Mouse (Mus musculus) ES-Bruce4 (cell line): ENCODE results near the gene 1110017D15Rik. TPM values are rescaled to one million over a fixed set of nuclear protein-coding genes. Genes with fewer than 3 reads are reported as not detected.
A peak's percentile ranks its signal among the peaks of the same experiment; 100 is the strongest.

Experiments used
- H3K27ac ChIP-seq: 2 replicates; pipeline ENCODE4 v1.5.1; 2012; ENCODE audit warnings: low read length, inconsistent platforms; ENCODE audit not compliant: insufficient read depth
- H3K27me3 ChIP-seq: 2 replicates; pipeline ENCODE4 v1.6.1; 2012; ENCODE audit warnings: mild to moderate bottlenecking, low read length, inconsistent platforms; ENCODE audit not compliant: control insufficient read depth, poor library complexity, insufficient read depth, severe bottlenecking
- H3K36me3 ChIP-seq: 2 replicates; pipeline ENCODE4 v1.6.1; 2012; ENCODE audit warnings: inconsistent platforms, mild to moderate bottlenecking, low read length, moderate library complexity; ENCODE audit not compliant: control insufficient read depth, poor library complexity, insufficient read depth, severe bottlenecking
- H3K4me1 ChIP-seq: one replicate; pipeline ENCODE4 v1.8.1; 2011; ENCODE audit warnings: low read length; ENCODE audit not compliant: control insufficient read depth, insufficient read depth
- H3K4me3 ChIP-seq: 2 replicates; pipeline ENCODE4 v1.5.1; 2011; ENCODE audit warnings: low read depth, mild to moderate bottlenecking, low read length
- H3K9ac ChIP-seq: 2 replicates; pipeline ENCODE4 v1.6.1; 2012; ENCODE audit warnings: low read depth, mild to moderate bottlenecking, inconsistent platforms; ENCODE audit not compliant: poor library complexity, severe bottlenecking
- H3K9me3 ChIP-seq: replicated peaks from 2 replicates; pipeline ENCODE4 v1.6.1; 2012; ENCODE audit warnings: mild to moderate bottlenecking, low read length, inconsistent platforms; ENCODE audit not compliant: control insufficient read depth, poor library complexity, insufficient read depth, severe bottlenecking
- CTCF ChIP-seq: IDR thresholded peaks from one replicate; pipeline ENCODE4 v1.8.1; 2011; ENCODE audit warnings: low read depth, low read length
- EP300 ChIP-seq: IDR thresholded peaks from 2 replicates; pipeline ENCODE4 v1.6.1; 2011; ENCODE audit warnings: low read depth, low read length; ENCODE audit not compliant: insufficient read depth
- POLR2A ChIP-seq: IDR thresholded peaks from one replicate; pipeline ENCODE4 v1.8.1; 2011; ENCODE audit warnings: low read length; ENCODE audit not compliant: insufficient read depth
- polyA plus RNA-seq: library from polyadenylated mRNA; stranded (reverse); fragments of >200 nt; gene quantifications from 2 replicates; pipeline ENCODE4 v1.2.4, GENCODE M21; 2011; ENCODE audit warnings: low read depth; ENCODE audit not compliant: missing spikeins, insufficient read depth, insufficient read length

1110017D15Rik gene
- polyA plus RNA-seq, 1 experiment, result not detected

- H3K9ac ChIP-seq, result peak overlapping the region; percentile 0; the same call in 1 of the 2 replicates
- no peak overlapping the region for H3K27ac ChIP-seq
Observed at GRCm38 (mm10) chr4:41497995-41498845, 18.9 kb downstream of the 1110017D15Rik start.

GRCm38 (mm10) chr4:41497579-41497978, 19.6 kb downstream of the 1110017D15Rik start:
- Histone ChIP-seq H3K4me1 (peaks cover 2% of the 10 kb centered on the region), H3K27me3 (no peaks in the 10 kb centered on the region), H3K9ac (0 out of 2 replicates have a peak overlapping the region, but pooled peaks have one; percentile 0), H3K36me3 (no peaks in the 10 kb centered on the region), H3K27ac (no peak overlapping the region), H3K9me3 (no peaks in the 10 kb centered on the region), H3K4me3 (peak overlapping the region; percentile 51)
- TF ChIP-seq CTCF (peak; percentile 59), POLR2A (no peak)

More at GRCm38 (mm10) chr4:41497995-41498845, 18.9 kb downstream of the 1110017D15Rik start:
- H3K4me3 ChIP-seq, result peak overlapping the region; percentile 51
- peaks cover 2% of the 10 kb centered on the region for H3K4me1 ChIP-seq
- H3K9me3 ChIP-seq, result no peaks in the 10 kb centered on the region
- H3K27me3 ChIP-seq, result no peaks in the 10 kb centered on the region
- TF ChIP-seq EP300, result no peak
- no peak for TF ChIP-seq POLR2A
- no peak for TF ChIP-seq CTCF
- no peaks in the 10 kb centered on the region for H3K36me3 ChIP-seq

GRCm38 (mm10) chr4:41497046-41497445, 20.1 kb downstream of the 1110017D15Rik start:
- no peak for TF ChIP-seq POLR2A
- Histone ChIP-seq H3K27me3 (no peaks in the 10 kb centered on the region), H3K9me3 (no peaks in the 10 kb centered on the region), H3K36me3 (no peaks in the 10 kb centered on the region), H3K4me1 (peaks cover 2% of the 10 kb centered on the region), H3K4me3 (no peak overlapping the region), H3K27ac (no peak overlapping the region), H3K9ac (no peak overlapping the region)

- H3K36me3 ChIP-seq, result no peaks in the 10 kb centered on the region
- H3K9ac ChIP-seq, result no peak overlapping the region
- no peaks in the 10 kb centered on the region for H3K27me3 ChIP-seq
- H3K27ac ChIP-seq, result no peak overlapping the region
- H3K4me1 ChIP-seq, result peaks cover 2% of the 10 kb centered on the region
- H3K4me3 ChIP-seq, result no peak overlapping the region
- no peak for TF ChIP-seq EP300
- no peak for TF ChIP-seq CTCF
- TF ChIP-seq POLR2A, result no peak
- no peaks in the 10 kb centered on the region for H3K9me3 ChIP-seq
Observed at GRCm38 (mm10) chr4:41495850-41496249, 21.3 kb downstream of the 1110017D15Rik start.

GRCm38 (mm10) chr4:41495076-41495475, 22.1 kb downstream of the 1110017D15Rik start:
- Histone ChIP-seq H3K9me3 (no peaks in the 10 kb centered on the region), H3K4me3 (no peak overlapping the region), H3K9ac (no peak overlapping the region), H3K27me3 (no peaks in the 10 kb centered on the region), H3K36me3 (no peaks in the 10 kb centered on the region), H3K27ac (no peak overlapping the region), H3K4me1 (peaks cover 2% of the 10 kb centered on the region)
- TF ChIP-seq EP300 (no peak), POLR2A (no peak), CTCF (no peak)

GRCm38 (mm10) chr4:41494378-41494777, 22.8 kb downstream of the 1110017D15Rik start:
- Histone ChIP-seq H3K27me3 (no peaks in the 10 kb centered on the region), H3K4me1 (peaks cover 2% of the 10 kb centered on the region), H3K36me3 (no peaks in the 10 kb centered on the region), H3K4me3 (no peak overlapping the region), H3K27ac (no peak overlapping the region), H3K9me3 (no peaks in the 10 kb centered on the region), H3K9ac (no peak overlapping the region)
- TF ChIP-seq EP300, result no peak
- no peak for TF ChIP-seq CTCF
- no peak for TF ChIP-seq POLR2A
